Mouse (Mus musculus): ENCODE results near the gene Tnfrsf8. TPM values are rescaled to one million over a fixed set of nuclear protein-coding genes. Genes with fewer than 3 reads are reported as not detected.

Tnfrsf8 gene
- total RNA-seq, 2 experiments from 2014 or later, result 1.1 to 1.4 TPM

DNA sequence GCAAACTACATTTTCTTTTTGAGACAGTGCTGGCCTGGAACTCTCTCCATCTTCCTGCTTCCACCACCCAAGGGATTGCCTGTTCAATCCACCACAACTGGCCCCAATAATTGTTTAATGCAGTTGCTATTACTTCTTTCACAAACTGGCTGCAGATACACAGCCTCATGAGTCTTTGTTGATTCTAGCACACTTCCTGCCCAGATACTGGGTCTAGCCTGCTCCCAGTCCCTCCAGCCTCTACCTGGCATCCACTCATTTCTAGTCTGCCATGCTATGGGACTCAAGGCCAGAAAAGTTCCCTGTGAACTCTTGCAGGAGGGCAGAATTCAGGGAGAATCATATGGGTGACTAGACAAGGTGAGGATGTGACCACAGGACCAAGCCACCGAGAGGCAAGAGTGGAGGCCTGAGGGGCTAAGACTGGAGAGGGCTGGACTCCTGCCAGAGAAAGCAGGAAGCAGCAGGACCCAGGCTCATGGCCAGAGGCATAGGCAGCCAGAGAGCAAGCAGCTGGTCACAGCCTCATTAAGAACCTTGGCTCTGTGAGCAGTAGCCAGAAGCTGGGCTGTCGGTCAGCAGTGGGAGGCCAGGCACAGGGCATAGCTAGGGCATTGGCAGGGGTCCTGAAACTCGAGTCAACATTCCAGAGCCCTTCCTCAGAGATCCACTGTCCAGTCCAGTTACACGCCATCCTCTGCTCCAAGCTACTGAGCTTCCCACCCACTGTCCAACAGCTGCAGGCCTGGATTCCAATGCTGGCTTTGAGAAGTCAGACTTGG, 75.7 kb downstream of the Tnfrsf8 start:
- no peak for ATAC-seq (replicated peaks; ENCODE audit: poor library complexity)

DNA sequence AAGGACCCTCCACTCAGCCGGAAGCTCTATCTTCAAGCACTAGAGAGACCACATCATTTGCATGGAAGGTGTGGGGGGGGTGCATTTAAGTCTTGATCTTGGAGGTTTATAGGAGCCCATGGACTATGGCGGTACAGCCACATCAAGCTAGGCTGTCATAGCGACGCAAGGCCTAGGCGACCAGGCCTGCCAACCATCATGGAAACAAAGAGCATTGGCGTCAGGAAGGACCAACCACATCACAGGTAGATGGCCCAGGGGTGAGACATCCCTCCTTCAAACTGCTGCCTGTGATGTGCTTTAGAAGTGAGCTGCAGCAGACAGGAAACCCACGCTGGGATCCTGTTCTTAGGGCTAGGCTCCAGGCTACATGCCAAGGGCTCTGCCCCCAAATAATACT, 78.9 kb downstream of the Tnfrsf8 start:
- no peak for ATAC-seq (replicated peaks; ENCODE audit: poor library complexity)

DNA sequence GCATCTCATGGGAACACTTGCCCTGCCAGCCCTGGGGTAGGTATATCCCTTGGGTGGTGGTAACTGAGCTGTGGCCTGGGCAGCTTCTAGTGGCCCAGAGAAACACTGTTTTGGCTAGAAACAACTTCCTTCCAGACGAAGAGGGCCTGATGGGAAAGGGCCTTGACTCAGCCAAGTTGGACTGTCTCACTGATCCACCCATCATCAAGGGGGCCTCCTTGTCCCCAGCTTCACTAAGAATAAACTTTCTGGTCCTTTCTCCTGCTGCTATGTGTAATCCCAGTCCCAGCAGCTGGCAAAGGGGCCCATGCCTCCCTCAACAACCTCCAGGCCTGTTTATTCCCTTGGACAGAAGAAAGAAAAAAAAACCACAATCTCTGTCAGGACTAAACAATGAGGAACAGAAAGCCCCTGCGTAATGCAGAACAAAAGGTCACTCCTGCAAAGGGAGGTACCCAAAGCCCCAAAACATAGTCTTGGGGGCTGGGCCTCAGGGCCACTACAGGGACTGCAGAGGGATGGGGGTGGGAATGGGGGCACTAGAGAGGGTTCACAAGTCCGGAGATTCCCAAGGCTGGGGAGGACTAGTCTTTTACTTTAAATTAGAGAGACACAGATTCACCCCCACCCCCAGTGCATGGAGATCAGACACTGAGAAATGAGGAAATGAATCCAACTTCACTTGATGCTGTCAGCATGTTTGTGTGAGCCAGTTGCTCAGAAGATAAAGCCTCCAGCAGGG, 81.3 kb downstream of the Tnfrsf8 start:
- ATAC-seq (replicated peaks; ENCODE audit: poor library complexity), result peak; percentile 67

DNA sequence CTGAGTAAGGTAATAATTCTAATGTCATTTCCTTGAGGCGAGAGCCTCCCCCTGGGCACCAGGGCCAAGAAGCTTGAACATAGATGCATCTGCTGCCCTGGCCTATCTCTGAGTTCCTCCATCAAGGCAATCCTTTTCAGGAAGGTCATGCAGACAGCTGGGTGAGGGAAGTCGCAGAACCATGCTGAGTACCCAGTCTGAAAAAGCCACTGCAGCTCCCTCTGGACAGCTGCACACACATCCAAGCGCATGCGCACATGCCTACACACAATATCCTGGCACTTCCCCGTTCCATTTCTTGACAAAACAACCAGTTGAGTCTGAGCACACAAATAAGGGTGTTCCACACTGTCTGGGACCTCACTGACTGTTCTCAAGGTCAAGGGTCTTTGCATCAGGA, 83.2 kb downstream of the Tnfrsf8 start:
- ATAC-seq (replicated peaks; ENCODE audit: poor library complexity), result no peak

DNA sequence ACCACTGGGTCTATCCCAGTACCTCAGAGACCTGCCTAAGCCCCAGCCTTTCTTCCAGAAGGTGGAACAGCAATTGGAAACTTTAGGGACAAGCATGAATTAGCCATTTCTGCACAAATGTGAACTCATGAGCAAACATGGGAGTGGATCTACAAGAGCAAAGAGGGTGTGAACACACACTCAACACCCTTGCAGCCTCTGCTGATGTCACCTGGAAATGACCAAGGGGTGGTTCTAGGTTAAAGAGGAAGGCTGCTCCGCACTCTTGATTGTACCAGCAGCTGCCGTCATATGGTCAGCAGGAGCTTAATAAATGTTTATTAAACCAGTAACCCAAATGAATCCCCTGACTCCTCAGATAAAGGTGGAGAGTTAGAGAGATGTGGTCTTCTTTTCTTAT, 84.3 kb downstream of the Tnfrsf8 start:
- no peak for ATAC-seq (replicated peaks; ENCODE audit: poor library complexity)

DNA sequence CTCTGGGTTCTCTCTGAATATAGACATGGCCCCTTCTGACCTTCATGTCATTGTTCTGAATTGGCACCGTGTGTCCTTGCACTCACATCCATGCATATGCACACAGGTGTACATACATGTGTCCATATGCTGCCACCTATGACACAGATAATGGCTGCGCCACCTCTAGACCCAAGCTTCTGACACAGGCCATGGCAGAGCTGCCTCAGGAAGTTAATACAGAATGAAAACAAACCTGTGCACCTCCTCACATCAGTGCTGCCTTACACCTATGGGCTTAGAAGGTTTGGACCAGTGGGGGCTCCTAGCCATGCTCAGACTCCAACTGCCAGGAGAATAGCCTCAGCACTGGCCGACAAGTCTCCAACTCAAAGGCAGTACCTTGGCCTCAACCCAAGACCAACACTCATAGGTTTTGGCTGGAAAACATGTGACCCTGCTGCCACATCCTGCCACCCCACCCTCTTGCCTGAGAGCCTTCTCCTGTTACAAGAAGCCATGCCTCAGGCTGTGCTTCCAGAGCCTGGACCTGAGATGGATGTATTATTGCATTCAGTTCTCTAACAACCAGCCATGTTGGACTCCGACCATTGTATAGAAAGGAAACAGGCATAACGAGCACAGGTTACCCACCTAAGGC, 85.3 kb downstream of the Tnfrsf8 start:
- ATAC-seq (replicated peaks; ENCODE audit: poor library complexity), result peak; percentile 18; the same call in 1 of the 2 replicates

DNA sequence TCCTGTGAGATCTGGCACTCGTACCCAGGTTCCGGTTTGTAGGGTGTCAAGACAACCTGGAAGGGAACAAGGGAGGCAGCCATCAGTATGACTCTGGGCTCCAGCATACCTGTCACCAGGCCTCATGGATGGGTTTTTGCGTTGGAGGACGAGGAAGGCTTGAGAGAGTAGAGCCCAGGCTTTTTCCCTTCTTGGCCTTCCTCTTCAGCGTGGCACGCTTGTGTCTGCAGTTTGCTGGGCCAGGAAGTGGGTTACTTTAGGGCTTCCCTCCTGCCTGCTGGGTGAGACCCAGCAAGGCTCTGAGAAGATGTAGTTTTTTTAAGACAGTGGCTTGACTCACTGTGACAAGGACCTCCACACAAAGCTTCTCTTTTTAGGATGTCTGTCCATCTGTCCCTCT, 85.9 kb downstream of the Tnfrsf8 start:
- peak; percentile 33 for ATAC-seq (replicated peaks; ENCODE audit: poor library complexity)

DNA sequence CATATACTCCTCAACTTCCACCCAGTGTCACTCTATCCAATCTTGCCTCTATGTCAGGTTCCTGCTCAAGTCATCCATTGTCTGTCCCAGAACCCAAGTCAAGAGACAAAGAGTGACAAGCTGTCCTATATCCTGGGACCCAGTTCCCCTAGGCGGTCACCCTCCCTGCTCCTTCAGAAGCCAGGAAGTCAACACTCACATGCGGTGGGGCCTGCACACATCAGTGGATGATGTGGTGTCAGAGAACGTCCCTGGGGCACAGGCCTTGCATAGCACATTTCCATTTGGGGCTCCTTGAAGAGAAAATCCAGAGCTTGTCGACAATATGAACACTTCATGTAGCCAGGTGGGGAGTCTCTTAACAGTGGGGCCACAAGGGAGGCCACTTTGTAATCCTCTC, 90.4 kb downstream of the Tnfrsf8 start:
- ATAC-seq (replicated peaks; ENCODE audit: poor library complexity), result no peak

DNA sequence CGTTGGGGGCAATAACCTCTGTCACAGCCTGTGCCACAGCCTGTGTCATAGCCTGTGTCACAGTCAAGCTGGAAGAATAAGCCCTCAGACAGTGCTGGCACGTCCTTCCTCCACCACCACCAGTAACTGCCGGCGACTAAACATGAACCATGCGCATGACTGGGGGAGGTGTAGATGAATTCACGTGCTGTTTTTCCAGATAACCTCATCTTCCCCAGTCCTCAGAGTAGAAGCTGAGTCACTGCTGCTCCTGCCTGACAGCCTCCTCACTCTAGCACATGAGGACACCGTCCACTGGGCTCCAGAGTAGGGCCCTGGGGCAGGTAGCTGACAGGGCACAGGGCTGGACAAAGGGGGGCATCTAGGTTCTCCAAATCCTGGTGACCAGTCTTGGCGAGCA, 92.9 kb downstream of the Tnfrsf8 start:
- peak; percentile 87 for ATAC-seq (replicated peaks; ENCODE audit: poor library complexity)

DNA sequence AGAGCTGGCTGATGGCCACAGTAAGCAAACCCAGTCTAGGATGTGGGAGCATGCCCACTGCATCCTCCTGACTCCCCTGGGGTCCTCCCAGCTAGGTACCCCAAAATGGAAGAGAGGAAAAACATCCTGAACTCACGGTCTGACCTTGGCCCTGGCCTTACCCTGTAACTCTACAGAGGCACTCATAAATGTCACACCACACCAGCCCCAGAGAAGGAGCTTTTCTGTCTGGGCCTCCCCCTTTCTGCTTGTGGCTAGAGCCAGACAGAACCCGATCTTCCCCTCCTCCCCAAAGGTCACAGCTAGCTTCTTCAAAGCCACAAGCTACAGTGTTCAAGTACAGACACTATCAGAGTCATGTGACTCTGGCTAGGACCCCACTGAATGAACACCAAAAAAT, 93.6 kb downstream of the Tnfrsf8 start:
- ATAC-seq (replicated peaks; ENCODE audit: poor library complexity), result 0 out of 2 replicates have a peak, but pooled peaks have one; percentile 2

DNA sequence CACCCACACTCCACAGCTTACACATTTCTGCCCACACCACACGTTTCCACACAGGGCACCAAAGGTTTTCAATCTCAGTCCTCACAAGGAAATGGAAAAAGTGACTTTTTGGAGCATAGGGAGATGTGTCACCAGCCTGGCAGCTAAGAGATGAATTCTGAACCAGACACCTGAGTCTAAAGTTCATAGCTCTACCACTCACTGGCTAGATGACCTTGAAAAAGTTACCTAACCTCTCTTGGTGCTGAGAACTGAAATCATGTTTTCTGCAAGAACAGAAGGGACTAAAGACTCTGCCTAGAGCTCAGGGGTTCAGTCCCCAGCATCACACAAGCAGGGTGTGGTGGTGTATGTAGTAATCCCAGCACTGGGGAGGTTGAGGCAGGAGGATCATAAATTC, 95.0 kb downstream of the Tnfrsf8 start:
- no peak for ATAC-seq (replicated peaks; ENCODE audit: poor library complexity)

DNA sequence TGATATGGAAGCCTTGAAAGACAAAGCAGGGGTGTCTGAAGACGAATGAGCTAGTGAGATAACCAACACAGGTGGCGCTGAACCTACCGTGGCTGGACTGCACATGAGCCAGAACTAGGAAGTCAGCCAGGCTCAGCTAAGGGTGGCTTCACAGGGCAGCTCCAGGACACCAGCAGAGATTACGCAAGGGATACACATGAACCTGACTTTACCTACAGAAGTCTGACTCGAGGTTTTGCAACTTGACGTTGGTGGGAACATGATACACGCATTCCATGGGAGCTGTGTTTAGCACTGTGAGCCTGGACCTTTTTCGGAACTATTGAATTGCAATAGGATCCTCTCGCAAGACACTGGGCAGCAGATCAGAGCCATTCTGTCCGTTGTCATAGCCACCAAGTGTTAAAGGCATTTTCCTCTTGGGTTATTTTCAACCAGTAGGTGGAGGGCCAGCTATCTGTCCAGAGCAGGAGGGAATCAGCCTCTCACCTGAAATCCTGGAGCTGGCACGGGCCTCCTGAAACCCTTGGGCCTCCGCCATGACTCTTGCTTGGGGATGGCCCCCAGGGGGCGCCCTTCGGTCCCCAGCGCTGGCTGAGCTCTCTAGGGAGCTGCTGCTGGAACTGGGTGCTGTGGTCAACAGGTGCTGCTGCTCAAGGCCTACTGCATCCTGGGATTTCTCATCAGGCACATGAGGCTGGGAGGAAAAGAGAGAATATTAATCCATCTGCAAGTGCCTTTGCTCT, 95.6 kb downstream of the Tnfrsf8 start:
- ATAC-seq (replicated peaks; ENCODE audit: poor library complexity), result peak; percentile 51

DNA sequence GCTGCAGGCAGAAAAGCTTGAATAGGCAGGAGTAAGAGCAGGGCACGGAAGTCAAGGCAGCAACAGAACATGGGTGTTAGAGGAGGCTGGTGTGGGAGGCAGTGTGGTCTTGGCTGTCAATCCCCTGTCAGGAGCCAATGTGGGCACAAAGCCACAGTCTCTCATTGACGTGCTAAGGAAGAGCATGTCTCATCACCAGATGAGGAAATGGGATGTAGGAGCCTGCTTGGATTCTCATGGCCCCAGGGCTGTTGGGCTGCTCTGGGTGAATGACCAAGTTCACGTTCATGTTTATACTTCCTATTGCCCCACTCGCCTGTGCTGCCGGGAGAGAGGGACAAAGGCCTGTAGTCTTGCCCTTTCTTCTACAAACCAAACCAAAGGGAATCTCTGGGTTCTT, 97.1 kb downstream of the Tnfrsf8 start:
- no peak for ATAC-seq (replicated peaks; ENCODE audit: poor library complexity)

Other genes with a start within 250 kb of the Tnfrsf8 start
- 19.9 and 22.3 TPM in 2 replicates for gene Vps13d, start 120.2 kb downstream of the Tnfrsf8 start, total RNA-seq (2015)
- 45.6 and 51.2 TPM in 2 replicates for gene Vps13d, start 120.2 kb downstream of the Tnfrsf8 start, total RNA-seq (2017)
- 29.7 and 32.8 TPM in 2 replicates for gene Tnfrsf1b, start 68.3 kb downstream of the Tnfrsf8 start, total RNA-seq (2015)
- 33.0 and 34.2 TPM in 2 replicates for gene Tnfrsf1b, start 68.3 kb downstream of the Tnfrsf8 start, total RNA-seq (2017)
- gene Zfp990, start 195.6 kb upstream of the Tnfrsf8 start, total RNA-seq (2015), result 0.25 TPM in 1 of 2 replicates, not detected in the other
- gene Zfp990, start 195.6 kb upstream of the Tnfrsf8 start, total RNA-seq (2017), result 0.50 TPM in 1 of 2 replicates, not detected in the other

Measured in megakaryocyte progenitor cell, adult 5-6 weeks (primary cell).